Mouse (Mus musculus) CD4-positive helper T cell, adult 2 months (primary cell): ENCODE data around the gene Cabp4.

Experiments used
- DNase-seq: peaks from one replicate; pipeline ENCODE4 v3.0.0-alpha.2; 2012; ENCODE audit warnings: low read depth, missing footprints, low spot score

The Cabp4 gene

DNA sequence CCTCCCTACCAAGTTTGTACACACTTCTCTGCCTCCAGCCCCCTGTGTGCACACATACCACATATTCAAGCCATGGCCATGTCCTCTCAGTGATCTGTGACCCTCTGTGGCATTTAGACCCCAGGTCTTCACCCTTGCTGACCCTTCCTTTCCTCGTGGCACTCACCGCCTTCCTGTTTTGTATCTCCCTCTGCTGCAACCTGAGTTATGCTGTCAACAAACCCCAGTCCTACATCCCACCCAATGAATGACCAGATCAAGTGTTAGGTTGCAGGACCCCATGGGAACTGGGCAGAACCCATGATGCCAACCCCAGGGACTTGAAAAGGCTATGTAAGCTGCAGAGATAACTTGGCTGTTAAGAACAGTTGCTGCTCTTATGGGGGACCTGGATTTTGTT lies 41.8 kb downstream of the Cabp4 start:
- no peak for DNase-seq

DNA sequence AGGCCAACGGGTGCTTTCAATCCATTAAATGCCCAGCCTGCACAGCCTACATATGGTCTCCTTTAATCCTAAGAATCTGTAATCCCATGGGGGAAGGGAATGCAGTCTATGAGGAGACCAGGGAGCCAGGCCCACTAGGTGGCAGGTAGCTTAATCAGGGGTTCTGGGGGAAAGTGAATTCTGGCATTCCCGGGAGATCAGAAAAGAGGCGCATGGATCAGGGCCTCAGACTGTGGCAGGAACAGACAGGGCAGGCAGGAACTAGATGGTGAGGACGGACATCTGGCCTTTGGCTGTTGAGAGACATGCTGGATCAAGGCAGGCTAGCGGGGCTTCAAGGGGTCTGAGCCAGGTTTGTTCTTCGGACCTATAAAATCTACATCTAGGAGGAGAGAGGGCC lies 42.4 kb downstream of the Cabp4 start:
- no peak for DNase-seq

DNA sequence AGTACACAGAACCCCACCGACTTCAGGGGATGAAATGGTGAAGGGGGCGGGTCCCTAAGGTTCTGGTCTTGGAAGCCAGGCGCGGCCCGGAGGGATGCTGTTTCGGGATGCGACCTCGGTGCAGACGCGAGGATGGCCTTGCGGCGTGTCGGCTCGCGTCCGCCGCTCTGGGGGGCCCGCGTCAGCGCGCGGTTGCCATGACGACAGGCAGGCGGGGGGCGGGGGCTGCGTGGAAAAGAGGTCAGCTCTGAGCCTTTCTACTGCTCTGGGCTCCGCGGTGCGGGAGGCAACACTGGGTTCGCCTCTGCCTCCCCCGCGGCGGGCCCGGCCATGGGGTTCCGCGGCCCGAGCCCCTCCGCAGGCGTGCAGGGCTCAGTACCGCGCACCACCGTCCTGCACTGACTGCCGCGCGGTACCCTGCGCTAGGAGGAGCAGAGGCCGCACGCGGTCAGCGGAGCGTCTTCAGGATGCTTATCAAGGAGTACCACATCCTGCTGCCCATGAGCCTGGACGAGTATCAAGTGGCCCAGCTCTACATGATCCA lies 43.0 kb downstream of the Cabp4 start:
- DNase-seq = peak; percentile 72

DNA sequence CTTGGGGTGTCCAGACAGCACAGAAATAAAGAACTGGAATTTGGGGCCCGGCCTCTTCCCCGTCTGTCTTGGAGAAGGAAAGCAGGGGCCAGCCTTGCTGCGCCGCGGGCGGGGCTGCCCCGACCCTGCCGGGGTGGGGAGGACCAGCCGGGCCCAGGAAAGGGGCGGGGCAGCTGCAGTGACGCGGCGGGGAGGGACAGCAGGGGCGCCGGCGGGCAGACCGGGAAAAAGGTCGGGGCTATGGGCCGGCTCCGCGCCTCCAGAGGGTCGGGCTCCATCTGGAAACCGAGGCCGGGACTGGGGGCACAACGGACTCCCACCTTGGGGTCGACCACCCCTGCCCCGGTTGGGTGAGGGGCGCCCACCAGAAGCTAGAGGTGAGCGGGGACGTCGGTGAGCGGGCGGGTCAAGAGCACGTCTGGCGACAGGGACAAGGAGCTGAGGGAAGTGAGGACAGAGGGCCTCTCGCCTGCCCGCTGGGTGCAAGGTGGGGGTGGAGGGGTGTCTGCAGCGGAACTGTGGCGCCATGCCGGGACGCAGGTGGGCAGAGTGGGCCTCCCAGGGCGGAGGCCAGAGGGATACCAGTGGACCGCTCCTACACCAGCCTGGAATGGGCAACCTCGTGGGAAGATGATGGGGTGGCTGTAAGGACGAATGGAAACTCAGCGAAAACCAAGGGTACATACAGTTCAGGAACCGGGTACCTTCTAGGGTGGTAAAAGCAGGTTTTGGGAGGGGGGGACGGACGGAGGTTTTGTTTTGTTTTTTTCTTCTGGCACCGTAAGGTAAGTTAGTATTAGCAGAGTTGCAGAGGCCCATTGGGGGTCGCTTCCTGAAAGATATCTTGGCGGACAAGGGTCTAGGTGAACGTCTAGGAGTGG lies 43.8 kb downstream of the Cabp4 start, which contains the start of gene Pitpnm1:
Pitpnm1 (plus strand) TSS at position 162 of the 881 bp plus-strand sequence.
- DNase-seq = peak; percentile 82

DNA sequence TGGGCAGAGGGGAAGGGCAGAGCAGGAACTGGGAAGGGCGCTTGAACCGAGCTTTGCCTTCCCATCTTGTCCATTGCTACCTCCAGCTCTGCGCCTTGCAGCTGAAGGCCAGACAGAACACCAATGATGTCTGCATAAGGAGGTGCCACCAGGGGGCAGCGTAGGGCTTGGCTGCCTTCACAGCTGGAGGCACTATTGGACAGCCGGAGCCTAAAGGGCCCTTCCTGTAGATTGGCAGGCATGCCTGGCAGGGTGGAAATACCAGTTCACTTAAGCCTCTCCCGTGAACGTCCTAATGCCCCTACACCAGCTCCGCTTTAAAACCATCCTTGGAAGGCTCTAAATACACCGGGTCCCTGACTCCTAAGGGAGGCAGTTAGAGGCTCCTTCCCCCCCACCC lies 44.8 kb downstream of the Cabp4 start:
- DNase-seq = peak; percentile 93

DNA sequence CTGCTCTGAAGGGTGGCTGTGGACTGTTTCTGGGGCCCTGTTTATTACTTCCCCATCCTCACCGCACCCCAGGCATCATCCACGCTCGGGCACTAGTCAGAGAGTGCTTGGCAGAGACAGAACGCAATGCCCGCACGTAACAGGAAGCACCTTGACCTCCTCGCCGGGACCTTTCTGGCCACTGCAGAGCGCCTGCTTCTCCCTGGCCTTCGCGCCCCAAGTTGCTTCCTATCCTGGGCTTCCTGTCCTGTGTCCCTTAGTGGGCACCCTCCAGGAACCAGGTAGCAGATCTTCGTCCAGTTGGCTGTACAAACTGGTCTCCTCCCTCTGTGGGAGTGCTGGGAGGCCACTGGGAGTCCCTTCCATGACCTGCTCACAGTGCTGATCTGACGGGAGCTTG lies 45.4 kb downstream of the Cabp4 start:
- no peak for DNase-seq

DNA sequence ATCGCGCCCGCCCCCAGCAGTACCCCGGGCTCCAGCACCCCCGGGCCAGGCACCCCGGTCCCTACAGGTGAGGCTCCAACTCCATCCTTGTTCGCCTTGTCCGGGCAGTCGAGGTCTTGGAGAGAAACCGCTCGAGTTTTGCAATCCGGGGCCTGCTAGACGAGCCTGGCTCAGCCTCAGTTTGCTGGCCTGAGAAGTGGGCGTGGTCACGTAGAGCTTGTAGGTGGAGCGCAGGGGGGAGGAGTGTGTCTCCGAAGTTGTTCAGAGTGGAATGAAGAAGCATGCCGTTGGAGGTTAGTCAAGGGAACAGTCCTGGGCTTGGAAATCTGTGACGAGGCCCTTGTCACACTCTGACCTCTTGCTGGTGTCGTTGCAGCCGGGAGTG lies 46.4 kb downstream of the Cabp4 start:
- DNase-seq = no peak

DNA sequence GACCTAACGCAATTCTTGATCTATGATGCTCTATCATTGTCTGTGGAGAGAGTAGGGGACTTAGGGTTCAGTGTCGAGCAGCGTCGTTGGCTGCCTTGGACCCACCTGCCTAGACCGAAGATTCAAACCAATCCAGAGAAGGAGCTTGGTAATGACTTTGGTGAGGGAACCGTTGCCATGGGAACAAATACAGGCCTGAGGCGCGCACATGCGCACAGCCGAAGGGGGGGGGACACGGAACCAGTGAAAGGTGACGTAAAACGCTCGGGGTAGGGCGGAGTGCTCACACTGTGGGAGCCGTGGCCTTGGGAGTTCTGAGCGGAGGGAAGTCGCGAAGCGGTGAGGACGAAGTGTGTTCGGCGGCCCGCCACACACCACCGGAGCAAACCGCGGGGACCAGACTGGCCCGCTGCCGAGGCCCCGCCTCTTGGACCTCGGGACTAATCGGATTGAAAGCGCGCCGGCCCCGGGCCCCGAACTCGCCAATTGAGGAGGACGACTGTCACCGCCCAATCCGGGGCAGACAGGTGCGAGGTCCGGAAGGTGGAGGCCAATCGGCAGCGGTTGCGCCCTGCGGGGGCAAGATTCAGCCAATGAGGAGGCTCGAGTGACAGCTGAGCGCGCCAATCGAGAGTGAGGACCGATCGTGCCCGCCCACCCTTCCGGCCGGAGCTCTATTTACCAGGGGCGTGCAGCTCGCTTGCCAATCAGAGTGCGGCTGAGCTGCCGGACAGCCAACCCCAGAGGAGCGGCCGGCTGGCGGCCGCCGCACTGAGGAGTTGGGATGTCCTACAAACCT lies 47.0 kb downstream of the Cabp4 start, which contains the start of gene Cdk2ap2:
Cdk2ap2 (plus strand) TSS at position 541 of the 799 bp plus-strand sequence.
- peak; percentile 99 for DNase-seq

DNA sequence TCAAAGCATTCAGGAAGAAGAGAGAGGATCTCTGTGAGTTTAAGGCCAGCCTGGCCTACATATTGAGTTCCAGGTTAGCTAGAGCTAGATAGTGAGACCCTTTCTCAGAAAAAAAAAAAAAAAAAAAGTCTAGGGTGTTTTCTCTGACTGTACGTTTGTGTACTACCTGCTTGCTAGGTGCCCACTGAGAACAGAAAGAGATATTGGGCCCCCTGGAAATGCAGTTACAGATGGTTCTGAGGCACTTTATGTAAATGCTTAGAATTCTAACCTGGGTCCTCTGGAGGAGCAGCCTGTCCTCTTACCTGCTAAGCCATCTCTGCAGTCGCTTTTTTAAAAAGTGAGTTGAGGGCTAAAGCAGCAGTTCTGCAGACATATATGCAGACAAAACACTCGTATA lies 48.0 kb downstream of the Cabp4 start:
- no peak for DNase-seq

DNA sequence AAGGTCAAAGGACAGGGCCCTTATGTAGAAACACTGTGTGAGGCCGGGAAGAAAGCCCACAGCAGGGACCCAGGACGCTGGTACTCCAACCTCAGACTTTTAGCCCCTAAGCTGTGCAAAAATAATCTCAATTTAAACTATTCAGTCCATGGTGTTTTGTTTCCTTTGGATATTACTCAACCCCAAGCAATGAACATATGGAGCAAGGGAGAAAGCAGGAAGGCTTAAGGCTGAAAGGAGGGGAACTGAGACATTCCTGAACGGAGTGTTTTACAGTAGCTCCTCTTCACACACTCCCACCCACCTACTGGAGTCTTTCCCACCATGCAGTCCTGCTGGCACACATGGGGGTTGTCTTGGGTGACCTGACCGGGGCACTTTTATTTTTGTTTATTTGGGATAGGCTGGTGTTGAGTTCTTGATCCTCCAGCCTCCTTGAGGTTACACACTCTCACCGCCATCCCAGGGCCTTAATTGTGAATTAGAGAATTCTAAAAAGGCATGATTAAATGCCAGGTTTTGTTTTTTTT lies 49.0 kb downstream of the Cabp4 start:
- no peak for DNase-seq

DNA sequence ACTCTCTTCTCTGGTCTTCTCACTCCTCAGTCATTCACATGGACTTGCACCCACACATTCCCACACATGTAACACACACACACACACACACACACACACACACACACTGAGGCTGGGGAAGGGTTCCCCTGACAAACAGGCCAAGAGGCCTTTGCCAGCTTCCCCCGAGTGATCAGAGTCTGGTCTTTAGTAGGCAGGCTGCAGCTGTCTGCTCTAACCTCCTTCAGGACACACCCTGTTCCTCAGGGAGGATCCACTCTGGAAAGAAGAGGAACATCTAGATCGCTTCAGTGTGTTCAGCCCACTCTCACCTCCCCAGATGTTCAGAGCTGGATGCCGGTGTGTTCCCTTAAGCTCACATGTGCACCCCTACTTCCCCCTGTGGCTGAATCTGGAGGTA lies 49.5 kb downstream of the Cabp4 start:
- no peak for DNase-seq

DNA sequence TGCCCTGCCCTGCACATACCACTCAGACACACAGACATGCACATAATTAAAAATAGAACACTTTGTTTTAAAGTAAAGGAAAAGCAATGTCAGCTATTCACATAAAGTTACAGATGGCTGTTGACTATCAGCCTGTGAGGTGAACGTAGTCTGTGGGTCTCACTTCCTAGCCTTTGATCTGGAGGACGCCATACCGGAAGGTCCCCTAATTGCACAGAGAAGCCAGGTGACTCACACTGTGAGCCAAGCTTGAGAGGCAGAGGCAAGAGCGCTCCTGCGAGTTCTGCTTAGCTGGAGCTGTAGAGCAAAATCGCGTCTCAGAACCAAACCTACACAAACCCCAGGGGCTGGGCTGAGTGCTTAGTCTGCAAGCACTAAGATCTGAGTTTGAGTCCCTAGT lies 50.1 kb downstream of the Cabp4 start:
- peak; percentile 75 for DNase-seq

DNA sequence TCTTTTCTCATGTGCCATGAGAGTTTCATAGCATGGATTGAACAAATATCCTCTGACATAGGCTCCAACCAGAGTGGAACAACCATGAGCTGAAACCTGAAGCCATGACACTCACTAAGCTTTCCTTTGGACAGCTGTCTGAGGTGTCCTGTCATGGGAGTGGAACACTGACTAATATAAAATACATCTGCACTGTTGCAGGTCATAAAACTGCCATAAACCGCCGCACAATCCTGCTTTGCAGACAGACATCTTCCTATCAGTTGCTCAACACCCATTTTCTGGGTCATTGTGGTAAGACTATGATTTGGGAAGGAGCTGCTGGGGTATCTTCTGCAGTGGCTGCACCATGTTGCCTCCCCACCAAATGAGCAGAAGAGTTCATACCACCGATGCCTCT lies 51.1 kb downstream of the Cabp4 start:
- DNase-seq = no peak

DNA sequence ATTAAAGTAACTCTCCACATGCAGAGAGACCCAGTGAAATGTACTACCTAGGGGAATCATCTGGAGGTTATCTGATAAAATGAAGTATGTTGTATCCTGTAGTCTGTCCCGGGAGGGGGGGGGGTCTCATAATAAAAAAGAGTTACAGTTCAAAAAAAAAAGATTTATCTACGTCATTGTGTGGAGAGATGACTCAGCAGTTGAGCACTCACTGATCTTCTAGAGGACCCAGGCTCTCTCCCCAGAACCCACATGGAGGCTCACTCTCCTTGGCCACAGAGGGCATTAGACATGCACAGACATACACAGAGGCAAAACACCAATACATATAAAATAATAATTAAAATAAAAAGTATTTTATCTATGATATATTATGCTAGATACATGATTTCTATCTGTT lies 52.5 kb downstream of the Cabp4 start:
- DNase-seq = no peak

DNA sequence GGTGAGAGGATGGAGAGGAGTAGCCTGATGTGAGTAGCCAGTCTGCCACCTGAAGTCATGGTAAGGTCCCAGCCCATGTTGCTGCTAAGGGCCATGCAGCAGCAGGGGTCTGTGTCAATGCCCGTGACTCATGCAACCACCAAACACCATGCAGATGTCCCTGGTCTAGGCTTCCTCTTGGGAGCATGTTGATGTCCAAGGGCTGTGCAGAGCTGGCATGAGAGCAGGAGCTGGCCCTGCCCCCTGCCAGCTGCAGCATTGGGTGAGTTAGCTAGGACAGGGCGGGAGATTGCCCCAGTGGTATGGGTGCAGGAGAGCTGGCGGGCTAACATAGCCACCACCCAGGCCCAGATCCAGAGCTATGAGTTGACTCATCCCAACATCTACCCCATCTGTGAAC lies 53.4 kb downstream of the Cabp4 start:
- no peak for DNase-seq

DNA sequence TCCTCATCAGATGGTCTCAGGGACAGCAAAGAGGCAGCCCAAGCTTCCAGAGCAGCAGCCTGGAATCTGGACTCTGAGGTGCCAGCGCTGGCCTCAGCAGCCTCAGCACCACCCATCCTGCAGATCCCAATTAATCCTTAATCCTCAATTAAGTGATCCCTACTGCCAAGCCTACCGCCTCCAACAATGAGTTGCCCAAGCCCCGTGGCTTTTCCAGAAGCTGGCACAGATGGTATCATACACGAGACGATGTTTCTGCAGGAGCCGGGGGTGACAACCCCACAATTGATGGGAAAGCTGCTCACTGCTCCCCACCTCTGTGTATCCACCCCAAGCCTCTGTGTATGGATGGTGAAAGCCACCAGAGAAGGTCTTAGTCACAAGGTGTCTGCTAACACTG lies 54.7 kb downstream of the Cabp4 start:
- DNase-seq = no peak

DNA sequence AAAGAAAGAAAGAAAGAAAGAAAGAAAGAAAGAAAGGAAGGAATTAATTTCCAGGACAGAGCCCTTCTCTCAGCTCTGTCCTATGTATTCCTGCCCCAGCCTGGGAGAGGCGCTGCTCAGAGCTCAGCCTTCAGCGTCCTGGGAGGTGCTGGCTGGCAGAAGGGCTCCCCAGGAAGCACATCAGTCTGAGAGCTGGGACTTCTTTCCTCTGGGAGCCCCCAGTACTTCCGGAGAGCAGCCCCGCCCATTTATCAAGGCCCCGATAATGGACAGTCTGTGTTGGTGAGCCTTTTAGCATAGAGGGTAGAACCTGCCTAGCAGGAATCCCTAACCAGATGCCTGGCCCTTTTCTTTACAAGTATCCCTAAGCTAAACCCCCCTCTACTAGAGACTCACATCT lies 55.7 kb downstream of the Cabp4 start:
- no peak for DNase-seq

DNA sequence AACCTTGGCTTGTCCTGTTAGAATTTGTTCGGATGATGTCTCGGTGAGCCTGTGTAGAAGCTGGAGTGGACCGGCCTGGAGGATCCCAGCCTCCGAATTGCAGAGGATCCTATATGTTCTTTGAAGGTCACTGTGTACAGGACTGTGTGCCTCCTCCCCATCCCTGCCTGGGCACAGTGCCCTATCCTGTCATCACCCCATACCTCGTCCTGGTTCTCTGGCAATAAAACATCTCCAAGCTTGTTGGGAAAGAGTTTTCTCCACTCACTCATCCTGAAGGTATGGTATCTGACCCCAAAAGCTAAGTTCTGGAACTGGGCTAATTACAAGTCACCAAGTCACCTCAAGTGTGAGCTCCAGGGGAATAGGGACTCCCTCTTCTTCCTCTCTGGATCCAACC lies 56.7 kb downstream of the Cabp4 start:
- no peak for DNase-seq

DNA sequence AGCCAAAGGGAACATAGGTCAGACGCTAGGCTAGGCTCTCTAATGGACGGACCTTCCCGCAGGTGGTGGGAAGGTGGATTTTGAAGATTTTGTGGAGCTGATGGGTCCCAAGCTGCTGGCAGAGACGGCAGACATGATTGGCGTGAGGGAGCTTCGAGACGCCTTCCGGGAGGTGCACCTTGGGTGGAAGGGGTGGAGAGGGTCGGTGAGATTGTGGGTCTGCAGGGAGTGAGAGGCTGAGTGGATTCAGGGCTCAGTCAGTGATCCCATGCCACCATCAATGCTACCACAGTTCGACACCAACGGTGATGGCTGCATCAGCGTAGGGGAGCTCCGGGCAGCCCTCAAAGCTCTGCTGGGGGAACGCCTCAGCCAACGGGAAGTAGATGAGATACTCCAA lies 57.7 kb downstream of the Cabp4 start:
- no peak for DNase-seq
